Mouse (Mus musculus) bone marrow macrophage, adult 2 months (primary cell): ENCODE results near the gene Cdc42ep4.

Experiments
- CTCF ChIP-seq: IDR thresholded peaks from 2 replicates; pipeline ENCODE4 v1.5.1; 2012; ENCODE audit warnings: low read depth, mild to moderate bottlenecking, low read length, moderate library complexity
- POLR2A ChIP-seq: IDR thresholded peaks from 2 replicates; pipeline ENCODE4 v1.6.1; 2012; ENCODE audit warnings: mild to moderate bottlenecking, low read depth, low read length, borderline replicate concordance

DNA sequence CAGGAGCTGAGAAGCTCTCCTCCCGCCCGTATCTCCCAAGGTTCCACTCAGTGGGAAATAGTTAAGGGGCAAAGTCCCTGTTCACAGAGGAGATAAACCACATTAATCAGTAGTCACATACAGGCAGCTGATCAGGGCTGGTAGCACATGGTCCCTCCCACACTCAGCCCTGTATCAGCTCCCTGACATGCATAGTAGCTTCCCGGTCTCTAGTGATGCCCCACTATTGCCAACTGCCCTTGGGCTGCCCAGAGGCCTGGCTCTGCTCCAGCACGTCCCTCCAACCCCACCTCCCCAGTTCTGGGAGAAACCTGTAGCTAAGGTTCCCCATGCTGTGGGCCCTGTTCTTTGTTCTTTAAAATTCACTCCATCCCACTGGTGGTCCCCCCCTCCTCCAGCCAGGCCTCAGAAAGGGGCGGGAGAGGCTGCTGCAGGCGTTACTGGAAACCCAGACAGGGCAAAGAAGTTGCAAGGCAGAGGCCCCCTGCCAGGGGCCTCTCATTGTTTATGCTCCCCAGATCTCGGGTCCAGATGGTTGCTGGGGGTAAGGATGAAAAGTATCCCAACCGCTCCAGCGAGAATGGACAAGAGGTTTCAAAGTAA lies 1.8 kb downstream of the Cdc42ep4 start:
- TF ChIP-seq POLR2A (no peak), CTCF (no peak)
